Mouse (Mus musculus) myocyte (in vitro differentiated cells): ENCODE data around the gene Smyd3. TPM values are rescaled to one million over a fixed set of nuclear protein-coding genes. Genes with fewer than 3 reads are reported as not detected.

Experiments used
- H3K27me3 ChIP-seq: one replicate; pipeline ENCODE4 v1.6.1; 2011; ENCODE audit not compliant: control insufficient read depth, insufficient read depth, insufficient read length
- H3K36me3 ChIP-seq: one replicate; pipeline ENCODE4 v1.6.1; 2011; ENCODE audit not compliant: control insufficient read depth, insufficient read depth
- H3K4me2 ChIP-seq: one replicate; pipeline ENCODE4 v1.6.1; 2011; ENCODE audit warnings: low read depth, control low read depth
- H3K4me3 ChIP-seq: one replicate; pipeline ENCODE4 v1.5.1; 2011; ENCODE audit warnings: mild to moderate bottlenecking, control low read depth, moderate library complexity
- H3K79me2 ChIP-seq: one replicate; pipeline ENCODE4 v1.6.1; 2011; ENCODE audit not compliant: control insufficient read depth, insufficient read depth
- H3ac ChIP-seq: one replicate; pipeline ENCODE4 v1.6.1; 2011; ENCODE audit not compliant: control insufficient read depth, insufficient read length
- CEBPB ChIP-seq: IDR thresholded peaks from 2 replicates; pipeline ENCODE4 v1.6.1; 2011; ENCODE audit warnings: mild to moderate bottlenecking, moderate library complexity; ENCODE audit not compliant: poor library complexity, insufficient read depth, severe bottlenecking
- E2F4 ChIP-seq: IDR thresholded peaks from one replicate; pipeline ENCODE4 v1.6.1; 2011; ENCODE audit warnings: mild to moderate bottlenecking, control low read depth, moderate library complexity; ENCODE audit not compliant: insufficient read depth
- MAX ChIP-seq: IDR thresholded peaks from one replicate; pipeline ENCODE4 v1.6.1; 2011; ENCODE audit warnings: low read depth, mild to moderate bottlenecking, control low read depth
- MYOD1 ChIP-seq, 3 experiments: IDR thresholded peaks; one replicate each; pipeline ENCODE4 v1.6.1; 2011; ENCODE audit warnings: control low read depth in 2 of 3, low read depth in 2 of 3, mild to moderate bottlenecking in 2 of 3, moderate library complexity in 1 of 3; ENCODE audit not compliant: insufficient read length in 2 of 3, control insufficient read depth in 1 of 3
- MYOG ChIP-seq, 3 experiments: IDR thresholded peaks; one replicate each; pipeline ENCODE4 v1.6.1; 2011; ENCODE audit warnings: control low read depth in 2 of 3, low read depth in 2 of 3, mild to moderate bottlenecking in 2 of 3; ENCODE audit not compliant: insufficient read length in 2 of 3, control insufficient read depth in 1 of 3, insufficient read depth in 1 of 3
- POLR2A ChIP-seq: IDR thresholded peaks from one replicate; pipeline ENCODE4 v1.6.1; 2011; ENCODE audit warnings: low read depth, mild to moderate bottlenecking, control low read depth, moderate library complexity; ENCODE audit not compliant: insufficient read length
- POLR2AphosphoS2 ChIP-seq: IDR thresholded peaks from one replicate; pipeline ENCODE4 v1.6.1; 2011; ENCODE audit warnings: low read depth, control low read depth; ENCODE audit not compliant: insufficient read length
- REST ChIP-seq: IDR thresholded peaks from one replicate; pipeline ENCODE4 v1.6.1; 2011; ENCODE audit warnings: mild to moderate bottlenecking, control low read depth, moderate library complexity; ENCODE audit not compliant: insufficient read depth, insufficient read length
- SRF ChIP-seq: IDR thresholded peaks from one replicate; pipeline ENCODE4 v1.6.1; 2011; ENCODE audit warnings: low read depth; ENCODE audit not compliant: control insufficient read depth, insufficient read length
- TCF12 ChIP-seq: IDR thresholded peaks from one replicate; pipeline ENCODE4 v1.6.1; 2011; ENCODE audit warnings: mild to moderate bottlenecking, control low read depth; ENCODE audit not compliant: poor library complexity, insufficient read depth, severe bottlenecking
- TCF3 ChIP-seq: IDR thresholded peaks from one replicate; pipeline ENCODE4 v1.6.1; 2011; ENCODE audit warnings: low read depth, control low read depth; ENCODE audit not compliant: insufficient read length
- USF1 ChIP-seq: IDR thresholded peaks from one replicate; pipeline ENCODE4 v1.6.1; 2011; ENCODE audit warnings: low read depth, mild to moderate bottlenecking, control low read depth, moderate library complexity
- polyA plus RNA-seq: library from polyadenylated mRNA; unstranded; fragments of >200 nt; fragmentation: generic; extraction: Trizol; gene quantifications from one replicate; pipeline ENCODE4 v1.2.1, GENCODE M21; 2012; ENCODE audit warnings: missing spikeins

The Smyd3 gene
- polyA plus RNA-seq, 1 experiment = 22.7 TPM

DNA sequence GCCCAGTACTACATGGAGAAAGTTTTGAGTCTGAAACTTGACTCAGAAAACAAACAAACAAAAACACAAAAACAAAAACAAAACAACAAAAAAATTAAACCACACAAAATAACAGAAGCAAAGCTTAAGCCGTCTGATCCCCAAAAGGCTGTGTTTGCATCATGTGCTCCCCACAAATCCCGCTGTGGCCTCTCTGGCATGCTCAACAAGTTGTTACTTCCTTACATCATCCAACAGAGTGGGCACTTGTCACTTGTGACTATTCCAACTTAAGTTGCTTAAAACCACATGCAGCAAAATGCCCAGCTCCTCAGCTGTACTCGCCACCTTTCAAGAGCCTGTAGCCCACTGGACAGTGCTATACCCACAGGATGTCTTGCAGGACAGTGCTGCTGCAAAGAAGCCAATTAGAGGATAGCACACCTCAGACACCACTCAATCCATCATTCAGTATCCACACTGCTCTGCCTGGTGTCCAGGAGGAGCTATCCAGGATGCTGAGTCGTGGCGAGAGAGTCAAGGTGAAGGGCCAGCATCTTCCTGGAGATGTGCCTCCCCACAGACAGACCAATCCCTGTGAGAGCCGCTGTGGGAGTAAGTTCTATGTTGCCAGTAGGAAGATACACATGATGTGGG, 465.2 kb downstream of the Smyd3 start:
- Histone ChIP-seq H3K4me3 (no peak overlapping the region), H3ac (no peak overlapping the region), H3K27me3 (no peaks in the 10 kb centered on the region), H3K79me2 (no peaks in the 10 kb centered on the region), H3K36me3 (no peaks in the 10 kb centered on the region), H3K4me2 (no peak overlapping the region)
- TF ChIP-seq MYOG (IDR thresholded peaks at IDR 0.05; ENCODE audit: control insufficient read depth in 1 of 3, insufficient read depth in 1 of 3, insufficient read length in 2 of 3, low read depth in 2 of 3) = peak in 1 of 3 experiments; percentile 19
- TF ChIP-seq REST = no peak
- TF ChIP-seq CEBPB = peak; percentile 94
- TF ChIP-seq USF1 = peak; percentile 41

DNA sequence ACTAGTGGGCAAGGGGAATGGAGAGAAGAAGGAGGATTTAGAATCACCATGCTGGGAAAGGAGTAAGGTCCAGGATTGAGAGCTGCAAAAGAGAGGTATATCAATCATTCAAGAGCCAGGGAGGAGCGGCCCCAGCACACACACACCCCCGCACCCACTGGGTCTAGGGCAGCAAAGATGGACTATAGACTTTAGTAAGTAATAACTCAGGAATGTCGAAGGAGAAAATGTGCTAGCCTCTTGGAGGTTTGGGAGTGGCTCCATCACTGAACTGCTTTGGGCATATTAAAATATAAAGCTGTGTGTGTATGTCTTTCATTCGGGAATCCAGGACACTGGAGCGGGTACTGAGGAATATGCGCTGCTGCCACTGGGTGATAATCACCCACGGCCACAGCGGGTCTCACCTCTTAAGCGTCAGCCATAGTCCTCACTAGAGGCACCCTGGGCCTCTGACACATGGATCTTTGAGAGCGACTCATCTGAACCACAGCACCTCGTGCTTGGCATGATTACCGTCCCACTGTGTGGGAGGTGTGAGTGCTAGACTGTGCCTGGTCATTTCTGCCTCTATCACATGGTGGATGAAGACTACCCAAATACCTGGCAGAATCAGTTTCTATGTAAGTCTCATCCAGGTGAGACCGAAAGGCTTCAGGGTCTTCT, 469.8 kb downstream of the Smyd3 start:
- H3K79me2 ChIP-seq = no peaks in the 10 kb centered on the region
- TF ChIP-seq MYOG (IDR thresholded peaks at IDR 0.05; ENCODE audit: control insufficient read depth in 1 of 3, insufficient read depth in 1 of 3, insufficient read length in 2 of 3, low read depth in 2 of 3) = peak in 1 of 3 experiments; percentile 25
- TF ChIP-seq POLR2AphosphoS2 = no peak
- no peak for TF ChIP-seq MYOD1 (IDR thresholded peaks at IDR 0.05; ENCODE audit: control insufficient read depth in 1 of 3, insufficient read length in 2 of 3, low read depth in 2 of 3)
- TF ChIP-seq MAX = peak; percentile 73
- no peak for TF ChIP-seq E2F4
- no peak for TF ChIP-seq TCF3
- no peak for TF ChIP-seq POLR2A
- no peak overlapping the region for H3ac ChIP-seq
- H3K27me3 ChIP-seq = no peaks in the 10 kb centered on the region
- peak overlapping the region; percentile 26 for H3K4me2 ChIP-seq
- H3K4me3 ChIP-seq = no peak overlapping the region
- H3K36me3 ChIP-seq = no peaks in the 10 kb centered on the region

DNA sequence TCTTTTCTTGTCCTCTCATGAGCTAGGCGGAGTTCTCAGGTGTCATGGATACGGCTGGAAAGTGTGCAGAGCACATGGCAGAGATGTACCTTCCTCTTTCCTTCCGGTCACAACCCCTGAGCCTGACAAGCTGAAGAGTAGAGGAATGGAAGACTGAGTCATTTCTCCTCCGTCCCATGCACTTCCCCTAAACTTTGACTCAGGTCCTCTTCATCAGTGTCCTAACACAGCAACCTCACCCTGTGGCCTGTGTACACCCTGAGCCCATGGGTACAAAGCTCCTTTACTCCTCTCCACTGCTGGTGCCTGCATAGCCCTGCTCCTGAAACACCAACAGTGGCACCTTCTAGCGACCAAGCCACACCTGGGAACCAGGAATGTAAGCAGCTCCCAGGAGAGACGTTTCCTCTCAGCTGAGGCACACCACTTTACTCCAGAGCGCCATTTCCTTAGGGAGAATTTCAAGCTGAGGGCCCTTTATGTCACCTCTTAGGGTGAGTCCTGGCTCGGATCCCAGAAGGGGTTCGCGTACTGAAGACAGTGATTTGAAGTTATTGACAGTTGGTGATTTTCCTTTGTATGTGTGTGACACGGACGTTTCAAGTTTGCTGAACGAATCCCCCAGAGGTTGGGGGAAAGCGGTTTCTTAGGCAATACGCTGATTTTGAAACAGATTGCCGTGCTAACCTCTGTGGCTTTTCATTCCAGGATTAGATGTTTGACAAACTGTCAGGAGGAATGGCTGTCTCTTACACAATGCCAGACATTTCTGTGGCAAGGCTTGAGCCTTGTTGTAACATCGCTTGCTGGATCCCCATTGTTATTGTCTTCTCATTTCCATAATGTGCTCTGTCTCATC, 471.8 kb downstream of the Smyd3 start:
- Histone ChIP-seq H3ac (no peak overlapping the region), H3K79me2 (no peaks in the 10 kb centered on the region), H3K27me3 (no peaks in the 10 kb centered on the region), H3K36me3 (no peaks in the 10 kb centered on the region), H3K4me2 (no peak overlapping the region), H3K4me3 (no peak overlapping the region)
- TF ChIP-seq TCF12 = no peak

GRCm38 (mm10) chr1:179044165-179044564, 473.7 kb downstream of the Smyd3 start:
- peak; percentile 59 to 93 (median 80) for TF ChIP-seq MYOG (IDR thresholded peaks at IDR 0.05; ENCODE audit: control insufficient read depth in 1 of 3, insufficient read depth in 1 of 3, insufficient read length in 2 of 3, low read depth in 2 of 3)
- peak; percentile 71 for TF ChIP-seq TCF3
- peak; percentile 81 for TF ChIP-seq TCF12
- no peak for TF ChIP-seq POLR2A
- TF ChIP-seq MYOD1 (IDR thresholded peaks at IDR 0.05; ENCODE audit: control insufficient read depth in 1 of 3, insufficient read length in 2 of 3, low read depth in 2 of 3) = peak in 2 of 3 experiments; percentile 86 to 92
- no peak for TF ChIP-seq SRF
- TF ChIP-seq CEBPB = peak; percentile 62; the same call in 1 of the 2 replicates
- TF ChIP-seq REST = no peak
- TF ChIP-seq POLR2AphosphoS2 = no peak
- H3ac ChIP-seq = no peak overlapping the region
- H3K36me3 ChIP-seq = no peaks in the 10 kb centered on the region
- H3K27me3 ChIP-seq = no peaks in the 10 kb centered on the region
- no peak overlapping the region for H3K4me3 ChIP-seq
- peak overlapping the region; percentile 82 for H3K4me2 ChIP-seq
- no peaks in the 10 kb centered on the region for H3K79me2 ChIP-seq

GRCm38 (mm10) chr1:179043644-179044043, 474.2 kb downstream of the Smyd3 start:
- TF ChIP-seq MAX (no peak), POLR2AphosphoS2 (no peak), USF1 (no peak), TCF12 (no peak), MYOD1 (IDR thresholded peaks at IDR 0.05; ENCODE audit: control insufficient read depth in 1 of 3, insufficient read length in 2 of 3, low read depth in 2 of 3) (peak in 1 of 3 experiments; percentile 52), CEBPB (no peak), POLR2A (no peak), SRF (no peak), TCF3 (no peak), E2F4 (no peak), MYOG (IDR thresholded peaks at IDR 0.05; ENCODE audit: control insufficient read depth in 1 of 3, insufficient read depth in 1 of 3, insufficient read length in 2 of 3, low read depth in 2 of 3) (peak in 1 of 3 experiments; percentile 39), REST (no peak)
- H3ac ChIP-seq = no peak overlapping the region
- H3K4me3 ChIP-seq = no peak overlapping the region
- H3K4me2 ChIP-seq = peak overlapping the region; percentile 82
- H3K79me2 ChIP-seq = no peaks in the 10 kb centered on the region
- no peaks in the 10 kb centered on the region for H3K36me3 ChIP-seq
- H3K27me3 ChIP-seq = no peaks in the 10 kb centered on the region
